ENCODE assay signal across 8 mouse cellular contexts in genomic region chr12:52835291-52835742, GRCm38 (mm10).
DNase-seq lines count a peak whose midpoint lies in the region; ATAC-seq lines count a peak whose summit lies in the region.

No protein-coding gene starts in this region.

- no peak overlapping the region for H3K9ac ChIP-seq in embryonic facial prominence, embryonic 12.5 days
- H3K9ac ChIP-seq in hindbrain, embryonic 15.5 days, result no peak overlapping the region
- no peak overlapping the region for H3K9ac ChIP-seq in neural tube, embryonic 14.5 days (replicated peaks; ENCODE audit: low read depth, low read length)

- no peaks in the 10 kb centered on the region for H3K9me3 ChIP-seq in embryonic facial prominence, embryonic 12.5 days
- no peaks in the 10 kb centered on the region for H3K9me3 ChIP-seq in hindbrain, embryonic 15.5 days
- no peaks in the 10 kb centered on the region for H3K9me3 ChIP-seq in neural tube, embryonic 14.5 days (ENCODE audit: control insufficient read depth, low read length)

- H3K4me1 ChIP-seq in embryonic facial prominence, embryonic 12.5 days, result peaks cover 29% of the 10 kb centered on the region
- H3K4me1 ChIP-seq in hindbrain, embryonic 15.5 days (replicated peaks), result peaks cover 49% of the 10 kb centered on the region
- peaks cover 31% of the 10 kb centered on the region for H3K4me1 ChIP-seq in neural tube, embryonic 14.5 days (ENCODE audit: control insufficient read depth, insufficient read depth, low read length)

- ATAC-seq in embryonic facial prominence, embryonic 12.5 days (ENCODE audit: insufficient number of reproducible peaks, insufficient read depth, low FRiP score, low TSS enrichment), result no peak
- ATAC-seq in hindbrain, embryonic 15.5 days (ENCODE audit: low FRiP score, low read depth), result peak; percentile 65
- peak; percentile 66 for ATAC-seq in neural tube, embryonic 14.5 days (ENCODE audit: low read depth)

- no peak overlapping the region for H3K4me3 ChIP-seq in embryonic facial prominence, embryonic 12.5 days
- H3K4me3 ChIP-seq in hindbrain, embryonic 15.5 days, result no peak overlapping the region
- no peak overlapping the region for H3K4me3 ChIP-seq in neural tube, embryonic 14.5 days (ENCODE audit: low read depth, low read length)

- H3K27ac ChIP-seq in embryonic facial prominence, embryonic 12.5 days, result peak overlapping the region; percentile 83
- peak overlapping the region; percentile 73 for H3K27ac ChIP-seq in hindbrain, embryonic 15.5 days (replicated peaks)
- peak overlapping the region; percentile 83 for H3K27ac ChIP-seq in neural tube, embryonic 14.5 days (ENCODE audit: low read depth, low read length)

- H3K36me3 ChIP-seq in embryonic facial prominence, embryonic 12.5 days, result no peaks in the 10 kb centered on the region
- no peaks in the 10 kb centered on the region for H3K36me3 ChIP-seq in hindbrain, embryonic 15.5 days
- H3K36me3 ChIP-seq in neural tube, embryonic 14.5 days (ENCODE audit: control insufficient read depth, insufficient read depth, low read length), result no peaks in the 10 kb centered on the region

- no peaks in the 10 kb centered on the region for H3K27me3 ChIP-seq in embryonic facial prominence, embryonic 12.5 days
- H3K27me3 ChIP-seq in hindbrain, embryonic 15.5 days, result no peaks in the 10 kb centered on the region
- no peaks in the 10 kb centered on the region for H3K27me3 ChIP-seq in neural tube, embryonic 14.5 days (ENCODE audit: control insufficient read depth, insufficient read depth, low read length)

- H3K4me2 ChIP-seq in embryonic facial prominence, embryonic 12.5 days (replicated peaks), result peak overlapping the region; percentile 26
- peak overlapping the region; percentile 13; the same call in 1 of the 2 replicates for H3K4me2 ChIP-seq in hindbrain, embryonic 15.5 days
- H3K4me2 ChIP-seq in neural tube, embryonic 14.5 days (ENCODE audit: low read depth, low read length), result no peak overlapping the region

- whole genome bisulfite sequencing in embryonic facial prominence, embryonic 12.5 days, result 8% methylated on average over 6 of the region's 6 CpGs
- 11% methylated on average over 6 of the region's 6 CpGs for WGBS in hindbrain, embryonic 15.5 days
- 14% methylated on average over 6 of the region's 6 CpGs for WGBS in neural tube, embryonic 14.5 days

- peak; percentile 58 for DNase-seq in left cerebral cortex, postnatal 4 days
- DNase-seq in left cerebral cortex, postnatal 25 days (ENCODE audit: low spot score in 2 of 2), result no peak
- no peak for DNase-seq in spleen, postnatal 10 days (ENCODE audit: low spot score in 2 of 2)
- no peak for DNase-seq in kidney, adult 9 months
- no peak for DNase-seq in testis, postnatal 14 days (ENCODE audit: low spot score)

- intact Hi-C loops in left cerebral cortex, postnatal 4 days (cut with DNase I), result loop anchor here (10.0 kb wide), 1 partner anchor 59 kb away; no protein-coding TSS in a partner anchor
- intact Hi-C loops in left cerebral cortex, postnatal 25 days (cut with DNase I), result loop anchor here (5.0 to 10.0 kb wide), 3 partner anchors 37 to 231 kb away; no protein-coding TSS in a partner anchor
